Mouse (Mus musculus): ENCODE data around the gene Cacng6. TPM values are rescaled to one million over a fixed set of nuclear protein-coding genes. Genes with fewer than 3 reads are reported as not detected.

The Cacng6 gene
- polyA plus RNA-seq, 1 experiment from 2014 or later, result not detected

Small RNAs within 50 kb of the gene (microRNA-seq; reads per million reads assigned to microRNA genes)
- 36.5 reads per million, percentile 45 among the genes with 10 or more reads in this experiment for gene Gm23450

Other genes starting within 250 kb of the Cacng6 start
- not detected in 2 replicates for gene Nlrp12, start 174.5 kb upstream of the Cacng6 start, polyA plus RNA-seq (2014; fragmentation: Nextera tagmentation; extraction: Ambion mirVana)
- 23.0 and 30.1 TPM in 2 replicates for gene Myadm, start 135.1 kb upstream of the Cacng6 start, polyA plus RNA-seq (2014; fragmentation: Nextera tagmentation; extraction: Ambion mirVana)
- 1.3 and 1.6 TPM in 2 replicates for gene Prkcg, start 135.0 kb upstream of the Cacng6 start, polyA plus RNA-seq (2014; fragmentation: Nextera tagmentation; extraction: Ambion mirVana)
- gene Cacng7, start 91.2 kb upstream of the Cacng6 start, polyA plus RNA-seq (2014; fragmentation: Nextera tagmentation; extraction: Ambion mirVana), result 5.0 and 5.9 TPM in 2 replicates
- gene Cacng8, start 33.5 kb upstream of the Cacng6 start, polyA plus RNA-seq (2014; fragmentation: Nextera tagmentation; extraction: Ambion mirVana), result 12.5 and 12.8 TPM in 2 replicates
- not detected in 2 replicates for gene Tarm1, start 78.4 kb downstream of the Cacng6 start, polyA plus RNA-seq (2014; fragmentation: Nextera tagmentation; extraction: Ambion mirVana)
- gene Oscar, start 192.0 kb downstream of the Cacng6 start, polyA plus RNA-seq (2014; fragmentation: Nextera tagmentation; extraction: Ambion mirVana), result 0.26 and 0.63 TPM in 2 replicates
- gene Ndufa3, start 193.2 kb downstream of the Cacng6 start, polyA plus RNA-seq (2014; fragmentation: Nextera tagmentation; extraction: Ambion mirVana), result 432 and 586 TPM in 2 replicates
- 30.4 and 38.5 TPM in 2 replicates for gene Tfpt, start 205.7 kb downstream of the Cacng6 start, polyA plus RNA-seq (2014; fragmentation: Nextera tagmentation; extraction: Ambion mirVana)
- 71.0 and 82.7 TPM in 2 replicates for gene Prpf31, start 205.8 kb downstream of the Cacng6 start, polyA plus RNA-seq (2014; fragmentation: Nextera tagmentation; extraction: Ambion mirVana)
- gene Cnot3, start 221.1 kb downstream of the Cacng6 start, polyA plus RNA-seq (2014; fragmentation: Nextera tagmentation; extraction: Ambion mirVana), result 36.6 and 51.2 TPM in 2 replicates
- gene Leng1, start 241.6 kb downstream of the Cacng6 start, polyA plus RNA-seq (2014; fragmentation: Nextera tagmentation; extraction: Ambion mirVana), result 10.6 TPM in 2 replicates